Mouse (Mus musculus): ENCODE data around the gene Galnt4. TPM values are rescaled to one million over a fixed set of nuclear protein-coding genes. Genes with fewer than 3 reads are reported as not detected.

Galnt4 gene
- 5.1 and 5.3 TPM in 2 replicates for polyA plus RNA-seq (2016; fragmentation: Nextera tagmentation; extraction: Ambion mirVana)

DNA sequence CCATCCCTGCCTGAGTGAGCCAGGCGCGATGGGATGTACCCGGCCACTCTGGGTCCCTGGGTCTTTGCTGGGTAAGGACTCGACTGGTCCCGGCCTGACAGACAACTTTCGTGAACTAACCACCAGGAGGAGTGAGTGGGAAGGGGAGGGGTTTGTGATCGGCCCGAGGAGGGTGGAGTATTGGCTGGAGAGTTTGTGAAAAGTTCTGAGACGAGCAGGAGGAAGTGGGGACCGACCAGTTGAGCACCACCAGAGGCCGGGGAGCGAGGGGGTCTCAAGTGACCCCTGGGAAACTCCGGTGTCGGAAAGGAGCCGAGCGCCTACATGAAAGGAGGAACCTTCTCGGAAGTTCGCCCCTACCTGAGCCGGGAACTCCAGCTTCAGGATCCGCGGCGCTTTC, at the start of gene Galnt4:
Gene Galnt4, plus strand, starts transcription at position 196 of the 400 bp plus-strand sequence.
- H3K27me3 ChIP-seq, result no peaks in the 10 kb centered on the region; the same call in 1 of the 2 replicates
- ATAC-seq (ENCODE audit: low FRiP score, low read depth), result peak; percentile 75
- H3K4me1 ChIP-seq, result peaks cover 28% of the 10 kb centered on the region
- peak within 1 kb of the TSS; percentile 89 for H3K4me2 ChIP-seq (replicated peaks)
- H3K4me3 ChIP-seq, result peak within 1 kb of the TSS; percentile 97
- H3K36me3 ChIP-seq, result peaks cover 23% of the 10 kb centered on the region
- WGBS, result 1% methylated on average over 22 of the region's 22 CpGs
- H3K27ac ChIP-seq (replicated peaks), result peak within 1 kb of the TSS; percentile 90
- H3K9me3 ChIP-seq, result no peaks in the 10 kb centered on the region
- peak within 1 kb of the TSS; percentile 94 for H3K9ac ChIP-seq (replicated peaks)

DNA sequence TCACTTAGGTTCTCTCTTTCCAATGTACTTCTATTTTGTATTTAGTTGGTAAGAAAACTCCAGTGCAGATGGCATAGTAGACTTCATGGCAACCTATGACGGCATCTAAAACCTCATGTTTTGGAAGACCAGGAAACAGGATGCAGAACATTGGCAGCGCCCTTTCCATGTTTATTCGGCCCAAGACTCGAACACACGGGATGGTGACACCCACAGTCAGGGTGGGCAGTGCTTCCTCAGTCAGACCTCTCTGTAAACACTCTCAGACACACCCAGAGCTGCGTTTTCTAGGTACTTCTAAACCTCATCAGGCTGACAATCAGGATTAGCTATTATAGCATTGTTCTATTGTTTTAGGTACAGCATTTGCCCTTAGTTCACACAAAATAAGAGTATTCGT, 47.4 kb upstream of the Galnt4 start:
- Histone ChIP-seq H3K4me1 (no peaks in the 10 kb centered on the region), H3K4me3 (no peak overlapping the region), H3K9me3 (no peaks in the 10 kb centered on the region), H3K4me2 (replicated peaks) (no peak overlapping the region), H3K27ac (replicated peaks) (no peak overlapping the region), H3K27me3 (no peaks in the 10 kb centered on the region), H3K9ac (replicated peaks) (no peak overlapping the region), H3K36me3 (no peaks in the 10 kb centered on the region)
- ATAC-seq (ENCODE audit: low FRiP score, low read depth), result no peak
- 86% methylated on average over 7 of the region's 7 CpGs for WGBS

DNA sequence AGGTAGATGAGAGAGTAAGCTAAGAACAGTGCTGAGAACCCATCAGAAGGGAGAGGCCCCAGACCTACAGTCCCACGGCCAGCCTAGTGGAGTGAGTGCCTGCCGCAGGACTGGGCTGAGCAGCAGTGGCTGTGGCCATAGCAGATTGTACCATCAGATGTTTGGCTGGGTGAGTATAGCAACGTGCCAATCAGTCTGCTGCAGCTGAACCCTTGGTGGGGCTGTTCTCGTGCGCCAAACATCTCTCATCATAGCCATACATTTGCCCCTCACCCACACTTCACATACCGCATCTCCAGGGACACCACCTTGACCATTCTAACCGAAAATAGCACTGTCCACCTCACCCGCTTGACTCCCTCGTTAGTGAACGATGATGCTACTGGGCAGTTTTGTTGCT, 46.5 kb upstream of the Galnt4 start:
- Histone ChIP-seq H3K4me3 (no peak overlapping the region), H3K4me2 (replicated peaks) (no peak overlapping the region), H3K36me3 (no peaks in the 10 kb centered on the region), H3K4me1 (no peaks in the 10 kb centered on the region), H3K9me3 (no peaks in the 10 kb centered on the region), H3K9ac (replicated peaks) (no peak overlapping the region), H3K27me3 (no peaks in the 10 kb centered on the region), H3K27ac (replicated peaks) (no peak overlapping the region)
- 93% methylated on average over 10 of the region's 10 CpGs for WGBS
- no peak for ATAC-seq (ENCODE audit: low FRiP score, low read depth)

DNA sequence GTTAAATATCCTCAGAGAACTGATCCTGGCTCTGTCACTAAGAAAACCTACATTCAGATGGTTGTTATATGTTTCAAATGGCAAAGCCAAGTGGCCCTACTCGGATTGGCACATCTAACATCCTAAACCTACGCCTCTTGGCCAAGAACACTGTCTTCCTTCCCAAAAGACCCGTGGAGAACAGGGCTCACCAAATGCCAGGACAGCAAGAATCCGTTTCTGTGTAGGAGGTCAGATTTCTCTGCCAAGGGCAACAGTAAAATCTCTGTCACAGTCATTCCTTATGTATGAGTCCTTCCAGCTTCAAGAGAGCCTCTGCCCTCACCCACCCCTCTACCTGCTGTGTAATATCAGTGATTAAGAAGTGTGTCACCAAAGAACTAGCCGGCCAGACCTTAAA, 45.4 kb upstream of the Galnt4 start:
- no peak overlapping the region for H3K4me3 ChIP-seq
- ATAC-seq (ENCODE audit: low FRiP score, low read depth), result no peak
- H3K9ac ChIP-seq (replicated peaks), result no peak overlapping the region
- WGBS, result 81% methylated on average over 5 of the region's 5 CpGs
- H3K4me2 ChIP-seq (replicated peaks), result no peak overlapping the region
- no peak overlapping the region for H3K27ac ChIP-seq (replicated peaks)
- no peaks in the 10 kb centered on the region for H3K27me3 ChIP-seq
- no peaks in the 10 kb centered on the region for H3K36me3 ChIP-seq
- H3K9me3 ChIP-seq, result no peaks in the 10 kb centered on the region
- H3K4me1 ChIP-seq, result no peaks in the 10 kb centered on the region

DNA sequence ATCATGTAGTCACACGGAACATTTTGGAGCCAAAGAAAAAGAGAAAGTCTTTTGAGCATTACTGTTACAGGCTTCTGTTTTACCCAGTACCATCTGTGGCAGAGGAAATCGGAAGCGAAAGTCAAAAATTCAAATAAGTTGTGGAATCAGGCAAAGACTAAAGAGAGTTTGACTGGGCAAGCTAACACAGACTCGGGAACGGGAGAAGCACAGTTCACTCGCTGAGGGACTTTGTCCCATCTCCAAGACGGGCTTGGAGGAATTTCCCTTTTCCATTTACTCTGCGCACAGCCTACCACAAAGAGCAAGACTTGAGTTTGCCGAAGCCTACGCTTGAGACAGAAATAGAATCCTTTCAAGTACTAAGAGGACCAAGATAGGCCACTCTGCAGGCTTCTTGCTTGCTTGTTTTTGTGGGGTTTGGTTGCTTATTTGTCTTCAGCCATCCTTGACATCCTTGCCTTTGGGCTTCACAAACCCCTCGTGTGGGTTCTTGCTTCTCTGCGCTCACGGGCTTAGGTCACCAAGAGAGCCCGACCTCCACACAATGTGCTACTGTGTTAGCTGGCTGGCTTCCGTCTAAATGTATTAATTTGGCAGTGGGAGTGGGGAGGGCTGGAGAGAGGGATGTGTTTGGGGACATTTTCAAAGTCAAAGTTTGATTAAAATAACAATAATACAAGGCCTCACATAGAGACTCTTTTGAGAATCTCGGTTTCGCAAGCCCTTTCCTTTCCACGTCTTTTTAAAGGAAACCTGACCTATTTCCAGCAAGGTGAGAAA, 31.7 kb upstream of the Galnt4 start:
- H3K36me3 ChIP-seq, result no peaks in the 10 kb centered on the region
- no peaks in the 10 kb centered on the region for H3K4me1 ChIP-seq
- no peak overlapping the region for H3K9ac ChIP-seq (replicated peaks)
- no peak overlapping the region for H3K4me3 ChIP-seq
- WGBS, result 78% methylated on average over 18 of the region's 18 CpGs
- H3K27ac ChIP-seq (replicated peaks), result no peak overlapping the region
- H3K27me3 ChIP-seq, result no peaks in the 10 kb centered on the region
- no peak overlapping the region for H3K4me2 ChIP-seq (replicated peaks)
- ATAC-seq (ENCODE audit: low FRiP score, low read depth), result no peak
- H3K9me3 ChIP-seq, result no peaks in the 10 kb centered on the region

DNA sequence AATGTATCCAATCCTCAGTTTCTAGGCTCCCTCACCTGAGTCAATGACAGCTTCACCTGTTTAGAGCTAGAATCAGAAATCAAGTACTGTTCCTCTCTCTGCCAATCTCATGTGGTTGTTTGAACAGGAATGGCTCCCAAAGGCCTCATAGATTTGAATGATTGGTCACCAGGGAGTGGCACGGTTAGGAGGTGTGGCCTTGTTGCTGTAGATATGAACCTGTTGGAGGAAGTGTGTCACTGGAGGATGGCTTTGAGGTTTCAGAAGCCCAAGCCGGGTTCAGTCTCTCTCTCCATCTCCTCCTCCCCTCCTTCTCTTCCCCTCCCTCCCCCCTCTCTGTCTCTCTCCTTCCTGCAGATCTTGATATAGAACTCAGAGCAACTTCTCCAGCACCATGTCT, 29.3 kb upstream of the Galnt4 start:
- Histone ChIP-seq H3K9ac (replicated peaks) (no peak overlapping the region), H3K36me3 (no peaks in the 10 kb centered on the region), H3K27ac (replicated peaks) (no peak overlapping the region), H3K4me1 (no peaks in the 10 kb centered on the region), H3K27me3 (no peaks in the 10 kb centered on the region), H3K4me3 (no peak overlapping the region), H3K4me2 (replicated peaks) (no peak overlapping the region), H3K9me3 (no peaks in the 10 kb centered on the region)
- WGBS, result 90% methylated on average over 2 of the region's 2 CpGs
- ATAC-seq (ENCODE audit: low FRiP score, low read depth), result no peak

DNA sequence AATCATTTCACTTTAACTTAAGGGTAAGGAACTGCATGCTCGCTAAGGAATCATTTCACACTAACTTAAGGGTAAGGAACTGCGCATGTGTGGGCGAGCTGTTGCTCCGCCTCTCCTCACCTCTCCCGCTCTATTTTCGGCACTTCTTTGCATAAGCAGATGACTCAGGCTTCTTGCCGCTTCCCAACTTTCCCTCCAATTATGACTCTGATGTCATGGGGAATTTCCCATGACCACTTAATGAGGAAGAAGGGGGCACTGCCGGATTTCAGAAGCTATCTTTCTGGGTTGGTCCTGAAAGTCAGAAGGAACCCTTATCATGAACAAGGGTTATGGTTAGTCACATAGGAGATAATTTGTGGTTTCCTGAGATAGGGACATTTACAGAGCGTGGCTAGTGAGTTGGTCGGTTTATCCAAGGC, 26.4 kb upstream of the Galnt4 start:
- no peaks in the 10 kb centered on the region for H3K36me3 ChIP-seq
- H3K4me2 ChIP-seq (replicated peaks), result no peak overlapping the region
- no peaks in the 10 kb centered on the region for H3K27me3 ChIP-seq
- no peaks in the 10 kb centered on the region for H3K9me3 ChIP-seq
- ATAC-seq (ENCODE audit: low FRiP score, low read depth), result no peak
- H3K27ac ChIP-seq (replicated peaks), result no peak overlapping the region
- no peaks in the 10 kb centered on the region for H3K4me1 ChIP-seq
- no peak overlapping the region for H3K9ac ChIP-seq (replicated peaks)
- WGBS, result 91% methylated on average over 10 of the region's 10 CpGs
- no peak overlapping the region for H3K4me3 ChIP-seq

DNA sequence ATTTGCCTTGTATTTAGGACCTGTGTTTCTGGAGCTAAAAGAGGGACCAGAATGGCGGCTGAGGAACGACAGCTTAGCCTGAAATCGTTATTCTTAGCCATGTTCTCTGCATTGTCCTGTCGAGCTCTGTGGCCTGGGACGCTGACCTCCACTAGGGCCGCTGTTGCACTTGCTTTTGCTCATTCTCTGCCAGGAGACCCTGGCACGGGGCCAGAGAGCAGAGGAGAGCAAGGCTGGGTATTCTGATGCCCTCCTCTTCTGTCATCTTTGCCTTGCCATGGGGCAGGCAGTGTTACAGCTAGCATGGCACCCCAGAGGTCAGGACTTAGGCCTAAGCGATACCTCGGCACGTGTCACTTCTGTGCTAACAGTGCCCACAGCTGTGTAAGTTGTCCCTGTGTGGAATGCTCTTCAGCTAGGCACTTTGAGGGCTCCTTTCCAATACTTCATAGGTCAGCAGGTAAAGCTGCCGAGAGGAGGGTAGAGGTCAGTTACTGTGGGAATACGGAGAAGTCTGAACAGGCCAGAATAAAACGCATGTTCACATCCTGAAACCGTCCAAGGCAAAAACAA, 24.4 kb upstream of the Galnt4 start:
- H3K27me3 ChIP-seq, result no peaks in the 10 kb centered on the region
- no peak overlapping the region for H3K4me2 ChIP-seq (replicated peaks)
- H3K4me1 ChIP-seq, result no peaks in the 10 kb centered on the region
- no peaks in the 10 kb centered on the region for H3K36me3 ChIP-seq
- no peak overlapping the region for H3K27ac ChIP-seq (replicated peaks)
- WGBS, result 84% methylated on average over 14 of the region's 14 CpGs
- no peaks in the 10 kb centered on the region for H3K9me3 ChIP-seq
- H3K4me3 ChIP-seq, result no peak overlapping the region
- no peak for ATAC-seq (ENCODE audit: low FRiP score, low read depth)
- H3K9ac ChIP-seq (replicated peaks), result no peak overlapping the region

DNA sequence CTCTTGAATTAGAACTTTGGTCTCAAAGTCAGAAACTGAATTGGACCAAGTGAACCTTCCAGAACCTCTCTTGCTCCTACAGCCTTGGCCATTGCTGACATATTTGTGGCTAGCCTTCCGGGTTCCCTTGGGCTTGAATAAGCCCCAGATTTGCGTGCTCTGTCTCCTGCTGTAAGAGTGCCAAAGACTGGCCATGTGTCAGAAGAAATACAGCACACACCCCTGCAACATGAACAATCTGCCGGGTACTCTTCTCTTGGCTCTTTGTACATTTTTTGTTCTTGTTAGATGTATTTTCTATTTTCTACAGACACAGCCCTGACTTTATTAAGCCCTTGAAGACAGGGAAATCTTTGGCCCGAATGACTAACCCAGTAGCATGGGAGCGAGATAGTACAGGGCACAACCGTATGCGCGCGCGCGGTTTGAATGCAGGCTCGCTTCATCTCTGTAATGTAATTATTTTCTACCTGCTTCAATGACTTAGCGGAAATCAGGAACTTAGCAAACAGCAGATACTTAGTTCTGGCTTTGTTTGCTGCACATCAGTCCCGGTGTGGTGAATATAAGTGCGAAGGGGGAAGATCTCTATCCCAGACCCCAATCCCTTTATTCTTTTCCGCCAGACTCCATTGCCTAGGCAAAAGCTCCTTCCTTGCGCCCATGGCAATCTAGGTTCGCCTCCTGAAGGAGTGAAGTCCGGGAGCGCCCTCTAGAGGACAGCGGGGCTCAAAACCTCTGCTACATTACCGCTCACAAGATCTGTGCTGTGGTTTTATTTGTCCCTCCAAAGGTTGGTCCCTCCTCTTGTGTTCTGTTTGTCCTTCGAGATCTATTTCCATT, 23.3 kb upstream of the Galnt4 start:
- no peak overlapping the region for H3K27ac ChIP-seq (replicated peaks)
- H3K27me3 ChIP-seq, result no peaks in the 10 kb centered on the region
- WGBS, result 51% methylated on average over 23 of the region's 23 CpGs
- H3K36me3 ChIP-seq, result no peaks in the 10 kb centered on the region
- ATAC-seq (ENCODE audit: low FRiP score, low read depth), result peak; percentile 86
- no peak overlapping the region for H3K4me3 ChIP-seq
- H3K4me2 ChIP-seq (replicated peaks), result 0 out of 2 replicates have a peak overlapping the region, but pooled peaks have one; percentile 14
- H3K9me3 ChIP-seq, result no peaks in the 10 kb centered on the region
- H3K4me1 ChIP-seq, result no peaks in the 10 kb centered on the region
- H3K9ac ChIP-seq (replicated peaks), result 0 out of 2 replicates have a peak overlapping the region, but pooled peaks have one; percentile 11

DNA sequence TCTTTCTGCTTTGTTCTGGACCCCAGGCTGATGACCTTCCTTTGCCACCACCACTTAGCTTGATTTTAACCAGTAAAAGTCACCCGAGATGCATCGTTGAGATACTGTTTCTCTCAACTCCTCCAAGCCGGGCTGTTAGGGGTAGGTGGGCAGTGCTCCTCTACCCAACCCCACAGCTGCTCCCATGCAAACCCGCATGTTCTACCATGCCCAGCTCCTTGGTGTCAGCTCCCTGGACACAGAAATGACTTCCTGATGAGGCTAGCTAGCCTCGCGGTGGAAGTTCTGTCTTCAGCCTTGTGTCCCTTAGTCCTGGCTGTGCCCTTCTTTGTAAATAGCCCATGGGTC, 22.7 kb upstream of the Galnt4 start:
- no peak overlapping the region for H3K4me3 ChIP-seq
- H3K9ac ChIP-seq (replicated peaks), result 0 out of 2 replicates have a peak overlapping the region, but pooled peaks have one; percentile 11
- 0 out of 2 replicates have a peak overlapping the region, but pooled peaks have one; percentile 14 for H3K4me2 ChIP-seq (replicated peaks)
- no peak overlapping the region for H3K27ac ChIP-seq (replicated peaks)
- H3K36me3 ChIP-seq, result no peaks in the 10 kb centered on the region
- H3K27me3 ChIP-seq, result no peaks in the 10 kb centered on the region
- 66% methylated on average over 6 of the region's 6 CpGs for WGBS
- ATAC-seq (ENCODE audit: low FRiP score, low read depth), result peak; percentile 54; the same call in 1 of the 2 replicates
- no peaks in the 10 kb centered on the region for H3K4me1 ChIP-seq
- no peaks in the 10 kb centered on the region for H3K9me3 ChIP-seq

DNA sequence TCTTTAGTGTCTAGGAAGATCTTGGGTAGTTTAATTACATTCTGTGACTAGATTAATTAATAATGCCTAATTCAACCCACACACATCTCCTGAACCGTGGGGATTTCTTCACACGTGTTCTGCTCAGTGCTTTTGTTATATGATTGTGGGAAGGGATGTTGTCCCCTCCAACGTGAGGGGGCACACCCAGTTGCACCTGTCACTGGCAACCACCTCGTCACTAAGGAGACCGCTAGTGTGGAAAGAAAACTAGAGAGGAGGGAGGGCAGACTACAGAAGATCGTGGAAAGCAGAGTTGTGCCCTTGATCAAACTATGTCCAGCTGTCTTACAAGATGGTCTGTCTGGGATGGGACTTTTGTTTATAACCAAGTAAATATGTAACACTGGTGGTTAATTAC, 21.9 kb upstream of the Galnt4 start:
- no peaks in the 10 kb centered on the region for H3K9me3 ChIP-seq

DNA sequence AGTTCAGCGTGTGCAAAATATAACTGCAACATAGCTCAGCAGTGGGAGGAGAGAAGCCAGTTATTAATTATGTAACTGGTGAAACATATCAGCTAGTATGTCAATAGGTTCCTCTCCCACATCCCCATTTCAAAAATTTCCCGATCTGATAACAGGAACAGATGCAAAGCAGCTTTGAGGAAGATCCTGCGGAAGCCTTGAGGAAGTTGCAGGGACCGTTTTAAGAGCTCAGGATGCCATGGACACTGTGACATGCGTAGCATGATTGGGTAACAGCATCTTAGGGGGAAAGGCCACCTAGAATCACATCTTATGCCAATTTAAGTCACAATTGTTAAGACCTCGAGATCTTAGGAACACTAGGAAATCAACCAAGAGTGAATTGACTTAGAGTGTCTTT, 18.1 kb upstream of the Galnt4 start:
- Histone ChIP-seq H3K9me3 (no peaks in the 10 kb centered on the region), H3K27me3 (no peaks in the 10 kb centered on the region), H3K4me3 (no peak overlapping the region), H3K27ac (replicated peaks) (no peak overlapping the region), H3K4me2 (replicated peaks) (no peak overlapping the region), H3K4me1 (no peaks in the 10 kb centered on the region), H3K36me3 (no peaks in the 10 kb centered on the region), H3K9ac (replicated peaks) (no peak overlapping the region)
- ATAC-seq (ENCODE audit: low FRiP score, low read depth), result no peak
- 80% methylated on average over 6 of the region's 6 CpGs for WGBS

More for the DNA sequence above, 21.9 kb upstream of the Galnt4 start:
- 76% methylated on average over 6 of the region's 6 CpGs for WGBS
- Histone ChIP-seq H3K27ac (replicated peaks) (no peak overlapping the region), H3K9ac (replicated peaks) (no peak overlapping the region), H3K4me3 (no peak overlapping the region), H3K4me2 (replicated peaks) (no peak overlapping the region), H3K36me3 (no peaks in the 10 kb centered on the region), H3K27me3 (no peaks in the 10 kb centered on the region), H3K4me1 (no peaks in the 10 kb centered on the region)
- no peak for ATAC-seq (ENCODE audit: low FRiP score, low read depth)

Data from midbrain, embryonic 12.5 days (tissue).